Mouse (Mus musculus): ENCODE measurements around the gene Cmtm5.
"Not testable (repeated sequence)": the region's sequence is repeated elsewhere in the genome, so short reads cannot be mapped to it uniquely, and the experiment has no call there.

Gene Cmtm5

GRCm38 (mm10) chr14:54958503-54958902 lies 22.4 kb downstream of the Cmtm5 start:
- in situ Hi-C loops (cut with MboI, MseI) = no loop called here

GRCm38 (mm10) chr14:54959197-54959596 lies 23.1 kb downstream of the Cmtm5 start:
- in situ Hi-C loops (cut with MboI, MseI) = no loop called here

DNA sequence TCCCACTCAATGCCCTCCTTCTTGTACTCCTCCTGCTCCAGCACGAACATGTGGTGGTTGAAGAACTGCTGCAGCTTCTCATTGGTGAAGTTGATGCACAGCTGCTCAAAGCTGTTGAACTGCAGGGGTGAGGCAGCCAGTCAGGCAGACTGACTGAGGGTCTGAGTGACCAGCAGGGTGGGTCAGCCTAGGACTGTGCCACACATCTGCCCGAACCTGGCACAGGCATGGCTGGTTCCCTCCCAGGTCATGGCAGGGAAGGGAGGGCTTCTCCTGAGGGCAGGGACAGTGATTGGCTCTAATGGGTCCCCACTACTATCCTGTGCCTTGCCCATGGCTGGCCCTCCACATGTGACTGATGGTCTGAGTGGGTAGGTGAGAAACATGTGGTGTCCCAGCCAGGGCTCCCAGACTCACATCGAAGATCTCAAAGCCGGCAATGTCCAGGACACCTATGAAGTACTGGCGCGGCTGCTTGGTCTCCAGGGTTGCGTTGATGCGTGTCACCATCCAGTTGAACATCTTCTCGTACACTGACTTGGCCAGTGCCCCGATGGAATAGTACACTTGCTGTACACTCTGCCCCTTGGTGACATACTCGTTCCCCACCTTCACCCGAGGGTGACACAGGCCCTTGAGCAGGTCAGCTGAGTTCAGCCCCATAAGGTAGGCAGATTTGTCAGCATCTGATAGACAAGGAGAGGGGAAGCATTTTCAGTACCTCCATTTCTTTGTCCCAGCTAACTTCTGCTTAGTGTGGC lies 24.0 kb downstream of the Cmtm5 start:
- in situ Hi-C loops (cut with MboI, MseI) = not testable (repeated sequence)

GRCm38 (mm10) chr14:54960769-54961168 lies 24.7 kb downstream of the Cmtm5 start:
- in situ Hi-C loops (cut with MboI, MseI) = no loop called here

GRCm38 (mm10) chr14:54961487-54961886 lies 25.4 kb downstream of the Cmtm5 start:
- in situ Hi-C loops (cut with MboI, MseI) = no loop called here

GRCm38 (mm10) chr14:54962714-54963113 lies 26.7 kb downstream of the Cmtm5 start:
- in situ Hi-C loops (cut with MboI, MseI) = no loop called here

GRCm38 (mm10) chr14:54963727-54964126 lies 27.7 kb downstream of the Cmtm5 start:
- in situ Hi-C loops (cut with MboI, MseI) = no loop called here

DNA sequence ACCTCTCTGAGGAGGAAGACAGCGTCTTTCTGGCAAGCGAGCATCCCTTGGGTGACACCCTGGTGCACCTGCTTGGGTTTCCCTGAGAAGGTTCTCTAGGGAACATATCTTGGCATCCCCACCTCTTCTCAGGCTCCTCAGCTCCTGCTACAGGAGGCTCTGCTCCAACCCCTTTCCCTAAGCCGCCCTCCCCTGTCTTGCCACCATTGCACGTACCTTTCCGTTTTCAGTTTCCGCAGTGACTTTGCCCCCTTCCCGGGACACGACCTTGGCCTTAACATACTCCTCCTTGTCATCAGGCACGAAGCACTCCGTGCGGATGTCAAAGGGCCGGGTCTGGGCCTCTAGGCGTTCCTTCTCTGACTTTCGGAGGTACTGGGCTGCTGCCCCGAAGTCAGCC lies 29.0 kb downstream of the Cmtm5 start:
- in situ Hi-C loops (cut with MboI, MseI) = no loop called here

DNA sequence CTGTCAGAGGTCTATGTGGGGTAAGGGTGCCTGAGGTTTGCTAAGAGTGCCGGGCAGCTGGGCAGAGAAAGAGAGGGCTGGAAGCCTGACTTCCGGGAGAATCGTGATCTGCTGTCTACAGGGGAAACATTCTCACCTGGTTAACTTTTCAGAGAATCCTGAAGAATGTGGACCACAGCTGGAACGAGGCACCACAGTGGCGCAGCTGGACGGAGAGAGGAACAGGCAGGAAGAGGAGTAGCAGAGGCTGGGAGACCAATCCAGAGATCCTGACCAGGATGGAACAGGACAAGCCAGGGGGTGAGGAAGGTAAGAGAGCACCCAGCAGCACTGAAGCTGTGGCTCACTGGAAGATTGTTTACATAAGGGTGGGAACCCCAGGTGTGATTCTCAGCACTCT lies 29.6 kb downstream of the Cmtm5 start:
- in situ Hi-C loops (cut with MboI, MseI) = no loop called here

GRCm38 (mm10) chr14:54966320-54966977 lies 30.4 kb downstream of the Cmtm5 start, which contains the start of gene Myh6:
Gene Myh6 (minus strand): TSS chr14:54966927.
- in situ Hi-C loops (cut with MboI, MseI) = no loop called here

GRCm38 (mm10) chr14:54967874-54968273 lies 31.8 kb downstream of the Cmtm5 start:
- in situ Hi-C loops (cut with MboI, MseI) = no loop called here

- in situ Hi-C loops (cut with MboI, MseI) = no loop called here
Measured at GRCm38 (mm10) chr14:54968344-54968743, 32.3 kb downstream of the Cmtm5 start.

DNA sequence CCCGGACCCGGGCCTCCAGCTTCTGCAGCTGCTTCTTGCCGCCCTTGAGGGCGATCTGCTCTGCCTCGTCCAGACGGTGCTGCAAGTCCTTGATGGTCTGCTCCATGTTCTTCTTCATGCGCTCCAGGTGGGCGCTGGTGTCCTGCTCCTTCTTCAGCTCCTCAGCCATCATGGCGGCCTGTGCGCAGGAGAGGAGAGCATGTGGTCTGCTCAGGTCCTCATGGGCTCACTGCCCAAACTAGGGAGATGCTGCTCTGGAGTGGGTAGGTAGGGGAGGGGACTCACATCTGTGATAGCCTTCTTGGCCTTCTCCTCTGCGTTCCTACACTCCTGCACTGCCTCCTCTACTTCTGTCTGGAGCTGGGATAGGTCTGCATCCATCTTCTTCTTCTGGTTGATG lies 36.7 kb downstream of the Cmtm5 start:
- in situ Hi-C loops (cut with MboI, MseI) = loop anchor here in 1 of 2 experiments (10.0 kb wide), 1 partner anchor 312 kb away; no protein-coding TSS in a partner anchor

DNA sequence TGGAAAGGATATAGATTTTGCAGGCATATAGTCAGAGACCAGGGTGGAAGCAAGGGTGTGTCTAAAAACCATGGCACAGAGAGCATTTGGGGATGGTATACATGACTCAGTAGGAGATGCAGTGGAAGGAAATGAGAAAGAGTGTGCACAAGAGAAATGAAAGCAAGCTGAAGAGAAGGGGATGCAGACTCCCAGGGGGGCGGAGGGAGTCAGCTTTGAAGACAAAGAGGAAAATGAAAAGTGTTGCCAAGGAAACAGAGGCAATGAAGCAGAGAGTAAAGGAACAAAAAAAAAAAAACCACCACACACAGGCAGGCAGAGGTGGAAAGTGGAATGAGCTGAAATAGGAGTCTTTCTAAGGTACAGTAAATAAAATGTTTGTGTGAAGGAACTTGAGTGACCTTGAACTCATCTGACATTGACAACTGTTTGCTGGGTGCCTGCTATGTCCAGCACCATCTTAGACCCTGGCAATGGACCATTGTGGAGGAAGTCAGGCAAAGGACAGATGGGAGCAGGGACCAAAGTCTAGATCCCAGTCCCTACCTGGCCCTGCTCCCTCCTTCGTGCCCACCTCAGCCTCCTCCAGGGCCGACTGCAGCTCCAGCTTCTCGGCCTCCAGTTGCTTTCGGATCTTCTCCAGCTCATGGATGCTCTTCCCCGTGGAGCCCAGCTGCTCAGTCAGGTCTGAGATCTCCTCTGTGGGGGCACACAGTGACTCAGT lies 38.2 kb downstream of the Cmtm5 start:
- in situ Hi-C loops (cut with MboI, MseI) = loop anchor here in 1 of 2 experiments (10.0 kb wide), 1 partner anchor 311 kb away; no protein-coding TSS in a partner anchor

DNA sequence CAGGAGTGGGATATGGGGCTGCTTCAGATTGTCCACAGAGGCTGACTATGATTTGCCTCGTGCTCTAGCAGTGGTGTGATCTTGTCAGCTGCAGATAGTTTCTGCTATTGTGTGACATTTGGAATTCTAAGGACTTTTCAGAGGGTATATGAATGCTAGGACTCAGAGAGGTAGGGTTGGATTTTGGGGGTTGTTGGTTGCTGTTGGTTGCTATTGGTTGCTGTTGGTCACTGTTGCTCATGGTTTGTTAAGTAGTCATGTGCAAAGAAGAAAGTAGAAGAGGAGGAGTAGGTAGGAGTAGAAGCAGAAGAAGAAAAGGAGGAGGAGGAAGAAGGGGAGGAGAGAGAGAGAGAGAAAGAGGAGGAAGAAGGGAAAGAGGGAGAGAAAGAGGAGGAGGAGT lies 40.6 kb downstream of the Cmtm5 start, which contains the start of gene Gm17428:
Gene Gm17428, plus strand, starts transcription at position 301 of the 400 bp plus-strand sequence.
- in situ Hi-C loops (cut with MboI, MseI) = loop anchor here in 1 of 2 experiments (10.0 kb wide), 1 partner anchor 308 kb away; no protein-coding TSS in a partner anchor

DNA sequence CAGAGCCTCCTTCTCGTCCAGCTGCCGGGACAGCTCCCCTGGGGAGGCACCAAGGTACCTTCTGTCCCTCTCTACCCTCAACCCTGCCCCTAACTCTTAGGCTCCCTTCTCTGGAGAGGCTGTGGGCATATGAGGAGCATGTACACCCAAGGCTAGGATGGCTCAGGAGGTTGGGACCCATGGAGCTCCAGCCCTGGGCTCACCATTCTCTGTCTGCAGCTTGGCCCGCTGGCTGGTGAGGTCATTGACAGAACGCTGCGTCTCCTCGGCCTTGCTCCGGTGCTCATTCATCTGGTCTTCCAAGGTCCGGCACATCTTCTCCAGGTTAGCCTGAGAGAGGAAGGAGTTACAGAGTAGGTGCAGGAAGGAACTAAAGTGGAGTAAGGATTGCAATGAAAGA lies 42.6 kb downstream of the Cmtm5 start:
- in situ Hi-C loops (cut with MboI, MseI) = loop anchor here in 1 of 2 experiments (10.0 kb wide), 1 partner anchor 306 kb away; no protein-coding TSS in a partner anchor

DNA sequence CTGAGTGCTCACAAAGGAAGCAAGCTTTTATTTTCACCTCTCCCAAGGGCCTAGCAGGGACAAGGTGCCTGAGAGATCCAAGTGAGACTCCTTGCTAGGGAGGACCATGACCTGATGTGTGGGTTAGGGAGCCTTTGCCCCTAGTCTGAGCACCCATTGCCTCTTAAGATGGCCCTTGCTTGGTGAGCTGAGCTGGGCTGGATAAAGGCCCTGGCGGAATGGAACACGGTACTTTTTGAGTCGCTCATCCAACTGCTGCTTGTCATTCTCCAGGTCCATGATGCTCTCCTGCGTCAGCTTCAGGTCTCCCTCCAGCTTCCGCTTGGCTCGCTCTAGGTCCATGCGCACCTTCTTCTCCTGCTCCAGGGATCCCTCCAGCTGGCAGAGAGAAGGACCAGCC lies 45.9 kb downstream of the Cmtm5 start:
- in situ Hi-C loops (cut with MboI, MseI) = no loop called here

DNA sequence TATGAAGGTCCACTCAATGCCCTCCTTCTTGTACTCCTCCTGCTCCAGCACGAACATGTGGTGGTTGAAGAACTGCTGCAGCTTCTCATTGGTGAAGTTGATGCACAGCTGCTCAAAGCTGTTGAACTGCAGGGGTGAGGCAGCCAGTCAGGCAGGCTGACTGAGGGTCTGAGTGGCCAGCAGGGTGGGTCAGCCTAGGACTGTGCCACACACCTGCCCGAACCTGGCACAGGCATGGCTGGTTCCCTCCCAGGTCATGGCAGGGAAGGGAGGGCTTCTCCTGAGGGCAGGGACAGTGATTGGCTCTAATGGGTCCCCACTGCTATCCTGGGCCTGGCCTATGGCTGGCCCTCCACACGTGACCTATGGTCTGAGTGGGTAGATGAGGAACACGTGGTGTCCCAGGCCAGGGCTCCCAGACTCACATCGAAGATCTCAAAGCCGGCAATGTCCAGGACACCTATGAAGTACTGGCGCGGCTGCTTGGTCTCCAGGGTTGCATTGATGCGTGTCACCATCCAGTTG lies 52.4 kb downstream of the Cmtm5 start:
- in situ Hi-C loops (cut with MboI, MseI) = not testable (repeated sequence)

All from T-helper 17 cell (primary cell).